Mouse (Mus musculus): ENCODE measurements at regions not wholly inside any gene's neighbourhood (a gene's known extent, or its start where the extent isn't known, plus 50 kb on each side); places are given as distances from the start of the nearest gene placed in this dataset.
"Not testable (repeated sequence)": the region's sequence is repeated elsewhere in the genome, so short reads cannot be mapped to it uniquely, and the experiment has no call there.

DNA sequence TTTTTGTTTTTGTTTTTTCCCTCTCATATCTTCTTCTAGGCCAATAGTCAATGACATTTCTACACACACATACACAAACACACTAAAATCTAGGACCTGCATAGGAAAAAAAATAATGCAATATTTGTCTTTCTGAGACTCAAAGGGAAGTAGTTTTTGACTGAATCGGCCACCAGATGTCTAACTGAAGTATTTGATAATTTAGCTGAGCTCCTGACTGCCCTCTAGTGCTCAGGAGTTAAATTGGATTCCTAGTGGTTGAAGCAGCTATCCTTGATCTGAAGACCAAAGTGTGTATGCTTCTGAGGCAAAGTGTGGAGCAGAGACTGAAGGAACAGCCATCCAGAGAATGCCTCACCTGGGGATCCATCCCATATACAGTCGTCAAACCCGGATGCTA lies 672.2 kb downstream of the Dad1 start:
- peak; percentile 17; the same call in 1 of the 2 replicates for TF ChIP-seq CTCF (IDR thresholded peaks at IDR 0.05; ENCODE audit: low read depth)
- H3K27me3 ChIP-seq (ENCODE audit: insufficient read depth, low read length); H3K4me2 ChIP-seq (ENCODE audit: low read length); H3K9ac ChIP-seq (ENCODE audit: low read depth, low read length); H3K27ac ChIP-seq; H3K4me1 ChIP-seq (replicated peaks; ENCODE audit: insufficient read depth, low read length); H3K4me3 ChIP-seq (replicated peaks; ENCODE audit: low read depth, low read length); DNase-seq (ENCODE audit: low spot score); H3K36me3 ChIP-seq (ENCODE audit: insufficient read depth, low read length); ATAC-seq (replicated peaks; ENCODE audit: low FRiP score, low read depth); H3K9me3 ChIP-seq (replicated peaks; ENCODE audit: low read length): not testable (repeated sequence)
- WGBS = 66% methylated on average over 3 of the region's 3 CpGs

DNA sequence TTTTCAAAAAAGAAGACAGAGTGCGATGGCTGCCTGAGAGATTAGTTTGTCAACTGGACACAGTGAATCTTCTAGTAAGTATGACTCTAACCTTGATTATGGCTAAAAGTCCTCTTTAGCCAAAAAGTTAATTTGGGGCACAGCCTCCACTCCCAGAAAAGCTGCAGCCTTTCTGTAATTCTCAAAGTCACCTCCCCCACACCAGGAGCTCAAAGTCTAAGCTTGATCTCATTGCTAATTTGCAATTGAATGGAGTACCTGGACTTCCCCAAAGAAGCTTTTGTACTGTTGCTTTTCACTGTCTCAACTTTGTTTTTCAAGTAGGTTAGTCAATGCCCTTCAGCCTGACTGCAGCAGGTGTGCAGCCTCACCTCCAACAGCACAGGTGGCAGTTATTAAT lies 677.0 kb downstream of the Dad1 start:
- H3K4me2 ChIP-seq (ENCODE audit: low read length); H3K9ac ChIP-seq (ENCODE audit: low read depth, low read length); H3K27ac ChIP-seq; H3K36me3 ChIP-seq (ENCODE audit: insufficient read depth, low read length); H3K4me1 ChIP-seq (replicated peaks; ENCODE audit: insufficient read depth, low read length); H3K27me3 ChIP-seq (ENCODE audit: insufficient read depth, low read length); H3K9me3 ChIP-seq (replicated peaks; ENCODE audit: low read length); DNase-seq (ENCODE audit: low spot score); ATAC-seq (replicated peaks; ENCODE audit: low FRiP score, low read depth); H3K4me3 ChIP-seq (replicated peaks; ENCODE audit: low read depth, low read length): not testable (repeated sequence)
- 97% methylated on average over 1 of the region's 1 CpGs for WGBS

DNA sequence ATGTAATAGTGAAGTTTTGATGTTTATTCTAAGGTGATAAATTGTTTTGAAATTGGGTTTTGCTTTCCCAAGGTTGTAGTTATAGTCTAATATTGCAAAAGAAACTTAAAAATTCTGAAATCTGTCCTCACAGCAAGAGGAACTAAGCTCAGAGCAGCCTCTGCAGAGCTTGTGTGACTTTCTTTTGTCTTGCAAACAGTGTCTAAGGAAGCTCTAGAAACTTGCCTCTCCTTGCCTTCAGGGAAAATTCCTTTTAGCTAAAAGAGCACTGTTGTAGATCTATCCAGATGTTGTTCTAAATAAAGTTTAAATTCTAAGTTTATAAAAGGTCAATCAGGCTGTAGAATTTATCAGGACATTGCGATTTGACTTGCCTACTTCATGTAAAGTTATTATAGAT lies 681.2 kb downstream of the Dad1 start:
- not testable (repeated sequence) for H3K36me3 ChIP-seq (ENCODE audit: insufficient read depth, low read length); H3K27me3 ChIP-seq (ENCODE audit: insufficient read depth, low read length); H3K27ac ChIP-seq; H3K4me2 ChIP-seq (ENCODE audit: low read length); ATAC-seq (replicated peaks; ENCODE audit: low FRiP score, low read depth); H3K4me1 ChIP-seq (replicated peaks; ENCODE audit: insufficient read depth, low read length); H3K9ac ChIP-seq (ENCODE audit: low read depth, low read length); H3K4me3 ChIP-seq (replicated peaks; ENCODE audit: low read depth, low read length); H3K9me3 ChIP-seq (replicated peaks; ENCODE audit: low read length); DNase-seq (ENCODE audit: low spot score)
- 88% methylated on average over 1 of the region's 1 CpGs for WGBS

DNA sequence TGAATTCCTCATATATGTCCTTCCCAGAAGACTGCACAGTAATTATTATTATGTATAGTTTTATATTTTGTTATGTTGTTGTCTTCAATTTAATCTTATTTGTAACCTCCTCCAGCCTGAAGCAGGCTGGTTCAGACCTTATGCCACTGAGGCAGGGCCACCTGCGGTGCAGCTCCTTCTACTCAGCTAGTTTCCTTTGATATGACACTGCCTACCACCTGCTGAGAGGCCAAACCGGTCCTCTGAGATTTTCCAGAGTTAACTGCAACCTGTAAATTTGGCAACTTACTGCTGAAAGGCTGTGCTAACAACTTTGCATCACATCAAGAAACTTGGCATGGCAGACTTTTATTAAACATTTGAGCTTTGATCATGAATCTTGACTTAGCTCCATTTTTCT lies 691.3 kb downstream of the Dad1 start:
- 51% methylated on average over 2 of the region's 2 CpGs for WGBS
- Histone ChIP-seq H3K27me3 (ENCODE audit: insufficient read depth, low read length) (no peaks in the 10 kb centered on the region), H3K4me2 (ENCODE audit: low read length) (no peak overlapping the region), H3K4me3 (replicated peaks; ENCODE audit: low read depth, low read length) (no peak overlapping the region), H3K9ac (ENCODE audit: low read depth, low read length) (no peak overlapping the region), H3K27ac (no peak overlapping the region), H3K9me3 (replicated peaks; ENCODE audit: low read length) (no peaks in the 10 kb centered on the region), H3K36me3 (ENCODE audit: insufficient read depth, low read length) (no peaks in the 10 kb centered on the region), H3K4me1 (replicated peaks; ENCODE audit: insufficient read depth, low read length) (no peaks in the 10 kb centered on the region)
- no peak for DNase-seq (ENCODE audit: low spot score)
- no peak for TF ChIP-seq CTCF (IDR thresholded peaks at IDR 0.05; ENCODE audit: low read depth)
- no peak for ATAC-seq (replicated peaks; ENCODE audit: low FRiP score, low read depth)

DNA sequence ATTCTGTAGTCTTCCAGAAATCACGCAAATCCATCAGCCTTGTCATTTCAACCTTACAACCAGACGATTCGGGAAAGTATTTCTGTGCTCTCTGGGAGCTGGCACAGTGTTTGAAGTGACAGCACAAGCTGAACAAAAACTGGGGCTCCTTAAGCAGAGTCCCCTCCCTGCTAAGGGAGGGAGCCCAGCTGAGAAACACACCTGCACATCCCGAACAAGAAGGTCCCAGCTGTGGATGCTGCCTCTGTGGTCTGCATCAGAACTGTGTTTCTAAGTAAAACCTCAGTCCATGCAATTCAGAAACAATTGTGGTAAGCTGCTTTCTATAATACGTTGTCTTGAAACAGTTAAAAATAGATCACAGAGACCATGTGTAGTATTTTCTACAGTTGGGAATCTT lies 693.8 kb downstream of the Dad1 start:
- not testable (repeated sequence) for DNase-seq (ENCODE audit: low spot score); H3K4me1 ChIP-seq (replicated peaks; ENCODE audit: insufficient read depth, low read length); H3K36me3 ChIP-seq (ENCODE audit: insufficient read depth, low read length); H3K9me3 ChIP-seq (replicated peaks; ENCODE audit: low read length); ATAC-seq (replicated peaks; ENCODE audit: low FRiP score, low read depth); H3K4me2 ChIP-seq (ENCODE audit: low read length); H3K27me3 ChIP-seq (ENCODE audit: insufficient read depth, low read length); H3K4me3 ChIP-seq (replicated peaks; ENCODE audit: low read depth, low read length); H3K27ac ChIP-seq; H3K9ac ChIP-seq (ENCODE audit: low read depth, low read length)
- 81% methylated on average over 5 of the region's 5 CpGs for whole genome bisulfite sequencing

DNA sequence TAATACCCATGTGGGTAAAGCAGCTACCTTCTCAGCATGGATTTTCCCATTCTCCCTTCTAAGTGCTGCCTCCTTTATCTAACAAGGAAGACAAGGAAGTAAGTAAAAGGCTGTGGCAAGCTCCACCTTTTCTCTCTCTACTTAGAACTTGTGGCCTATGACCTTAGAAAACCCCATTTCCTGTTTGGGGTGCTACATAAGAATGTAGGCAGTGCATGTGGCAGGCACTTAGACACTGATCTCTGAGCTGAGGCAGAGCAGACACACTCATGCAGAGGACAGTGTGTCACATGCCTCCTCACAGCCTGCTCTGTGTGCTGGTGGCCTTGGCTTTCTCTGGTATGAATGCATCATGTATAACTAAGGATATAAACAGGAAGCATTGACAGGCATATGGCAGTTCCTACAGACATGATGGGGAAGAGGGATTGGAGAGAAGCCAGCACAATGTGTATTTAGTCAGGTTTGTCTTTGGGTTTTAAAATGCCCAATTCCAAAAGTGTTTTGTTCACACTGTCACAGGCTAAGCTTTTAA lies 694.5 kb downstream of the Dad1 start:
- H3K4me3 ChIP-seq (replicated peaks; ENCODE audit: low read depth, low read length); H3K4me1 ChIP-seq (replicated peaks; ENCODE audit: insufficient read depth, low read length); H3K36me3 ChIP-seq (ENCODE audit: insufficient read depth, low read length); H3K4me2 ChIP-seq (ENCODE audit: low read length); H3K9ac ChIP-seq (ENCODE audit: low read depth, low read length); H3K9me3 ChIP-seq (replicated peaks; ENCODE audit: low read length); H3K27me3 ChIP-seq (ENCODE audit: insufficient read depth, low read length); H3K27ac ChIP-seq; ATAC-seq (replicated peaks; ENCODE audit: low FRiP score, low read depth); DNase-seq (ENCODE audit: low spot score): not testable (repeated sequence)

DNA sequence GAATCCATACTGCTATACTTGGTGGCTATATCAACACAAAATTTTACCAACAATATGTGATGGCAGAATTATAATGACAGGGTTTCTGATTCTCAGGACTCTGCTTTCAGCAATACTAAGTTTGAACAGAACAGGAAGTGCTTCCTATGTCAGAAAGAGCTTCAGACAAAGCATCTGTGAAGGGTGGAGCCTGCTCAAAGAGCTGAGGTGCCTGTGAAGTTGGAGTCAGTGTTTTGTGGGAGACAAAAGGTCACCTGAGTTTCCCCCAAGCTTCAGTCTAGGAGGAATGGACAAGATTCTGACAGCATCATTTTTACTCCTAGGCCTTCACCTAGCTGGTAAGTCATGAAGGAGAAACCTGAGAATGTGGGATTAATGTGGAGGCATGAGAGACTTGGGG lies 700.1 kb downstream of the Dad1 start:
- no peak overlapping the region for H3K9ac ChIP-seq (ENCODE audit: low read depth, low read length)
- TF ChIP-seq CTCF (IDR thresholded peaks at IDR 0.05; ENCODE audit: low read depth) = no peak
- ATAC-seq (replicated peaks; ENCODE audit: low FRiP score, low read depth) = no peak
- no peaks in the 10 kb centered on the region for H3K4me1 ChIP-seq (replicated peaks; ENCODE audit: insufficient read depth, low read length)
- no peak overlapping the region for H3K4me3 ChIP-seq (replicated peaks; ENCODE audit: low read depth, low read length)
- no peak for DNase-seq (ENCODE audit: low spot score)
- H3K9me3 ChIP-seq (replicated peaks; ENCODE audit: low read length) = no peaks in the 10 kb centered on the region
- no peak overlapping the region for H3K27ac ChIP-seq
- H3K4me2 ChIP-seq (ENCODE audit: low read length) = no peak overlapping the region
- no peaks in the 10 kb centered on the region for H3K36me3 ChIP-seq (ENCODE audit: insufficient read depth, low read length)
- no peaks in the 10 kb centered on the region for H3K27me3 ChIP-seq (ENCODE audit: insufficient read depth, low read length)

Measured in kidney, postnatal 0 days (tissue).